Mouse (Mus musculus) testis, adult 2 months (tissue): ENCODE results near the gene Abhd17a. TPM values are rescaled to one million over a fixed set of nuclear protein-coding genes. Genes with fewer than 3 reads are reported as not detected.

ENCODE experiments used
- H3K27ac ChIP-seq: fragments of 200-500 bp; 2 replicates; pipeline ENCODE4 v1.5.1; 2012; ENCODE audit warnings: low read depth, low read length; ENCODE audit not compliant: control insufficient read depth, insufficient read depth
- H3K27me3 ChIP-seq: fragments of 200-500 bp; 2 replicates; pipeline ENCODE4 v1.6.1; 2012; ENCODE audit warnings: mild to moderate bottlenecking, low read length, moderate library complexity; ENCODE audit not compliant: control insufficient read depth, insufficient read depth
- H3K36me3 ChIP-seq: fragments of 200-500 bp; 2 replicates; pipeline ENCODE4 v1.6.1; 2012; ENCODE audit warnings: mild to moderate bottlenecking, low read length; ENCODE audit not compliant: control insufficient read depth, insufficient read depth
- H3K4me1 ChIP-seq: fragments of 200-500 bp; 2 replicates; pipeline ENCODE4 v1.6.1; 2012; ENCODE audit warnings: low read length; ENCODE audit not compliant: control insufficient read depth, insufficient read depth
- H3K4me3 ChIP-seq: fragments of 200-500 bp; 2 replicates; pipeline ENCODE4 v1.5.1; 2012; ENCODE audit warnings: low read depth, mild to moderate bottlenecking, low read length, moderate library complexity, mixed read lengths; ENCODE audit not compliant: control insufficient read depth
- CTCF ChIP-seq: fragments of 200-500 bp; IDR thresholded peaks from 2 replicates; pipeline ENCODE4 v1.5.1; 2012; ENCODE audit warnings: low read depth, mild to moderate bottlenecking, inconsistent platforms, low read length, moderate library complexity; ENCODE audit not compliant: control insufficient read depth, insufficient read depth, insufficient replicate concordance
- POLR2A ChIP-seq: fragments of 200-500 bp; IDR thresholded peaks from 2 replicates; pipeline ENCODE4 v1.6.1; 2012; ENCODE audit warnings: low read depth, mild to moderate bottlenecking, inconsistent platforms, low read length, moderate library complexity; ENCODE audit not compliant: control insufficient read depth
- polyA plus RNA-seq: library from polyadenylated mRNA; depleted of rRNA; stranded (reverse); fragments of >200 nt; gene quantifications from 2 replicates; pipeline ENCODE4 v1.2.3, GENCODE M21; 2012

The Abhd17a gene
- polyA plus RNA-seq, 1 experiment, result 246 TPM

DNA sequence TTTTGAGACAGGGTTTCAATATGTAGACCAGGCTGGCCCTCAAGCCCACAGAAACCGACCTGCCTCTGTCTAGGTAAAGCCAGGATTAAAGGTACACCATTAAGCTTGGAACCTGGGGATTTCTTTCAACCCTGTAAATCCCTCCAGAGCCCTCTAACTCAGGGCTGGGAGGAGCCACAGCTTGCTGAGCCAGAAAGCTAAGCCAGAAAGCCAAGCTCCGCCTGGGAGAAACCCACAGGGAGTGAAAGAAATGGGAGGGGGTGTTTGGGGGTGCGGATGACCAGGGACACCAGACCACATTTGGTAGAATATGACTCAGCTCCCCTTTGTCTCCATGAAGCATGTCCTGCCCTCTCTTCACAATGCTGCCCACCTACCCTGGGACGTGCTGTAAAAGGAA is 6.2 kb upstream of the Abhd17a start:
- Histone ChIP-seq H3K4me1 (peaks cover 2% of the 10 kb centered on the region; the same call in 1 of the 2 replicates), H3K36me3 (no peaks in the 10 kb centered on the region), H3K27ac (no peak overlapping the region), H3K4me3 (no peak overlapping the region), H3K27me3 (no peaks in the 10 kb centered on the region)
- TF ChIP-seq CTCF (no peak), POLR2A (no peak)

DNA sequence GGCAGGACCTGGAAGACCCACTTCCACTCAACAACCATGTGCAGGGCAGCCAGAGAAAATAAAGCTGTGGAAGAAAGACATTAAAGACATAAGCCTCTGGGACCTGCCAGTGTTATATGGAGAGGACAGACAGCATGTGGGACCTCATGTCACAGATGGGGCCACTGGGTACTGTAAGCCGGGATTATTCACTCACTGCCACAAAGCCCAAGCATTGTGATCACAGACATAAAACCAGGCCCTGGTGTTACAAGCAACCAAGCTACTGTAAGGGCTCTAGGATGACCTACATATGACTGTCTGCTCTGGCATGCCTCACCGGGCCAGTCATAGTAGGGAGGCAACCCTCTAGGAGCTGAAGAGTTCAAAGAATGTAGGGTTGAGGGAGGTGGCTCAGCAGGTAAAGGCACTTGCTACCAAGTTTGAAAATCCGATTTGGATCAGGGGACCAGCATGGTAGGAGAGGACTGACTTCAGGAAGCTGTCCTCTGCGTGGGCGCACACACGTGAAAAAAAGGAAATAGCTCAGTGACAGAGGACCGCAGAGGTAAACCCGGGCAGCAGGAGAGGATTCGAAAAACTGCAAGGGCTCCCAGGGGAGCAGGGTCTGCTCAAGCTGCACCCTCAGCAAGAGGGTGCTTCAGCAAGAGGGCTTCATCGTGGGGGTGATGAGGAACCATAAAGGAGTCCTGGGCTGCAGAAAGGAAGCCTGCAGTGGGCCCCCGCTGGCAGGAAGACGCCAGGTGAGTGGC is 838 bp downstream of the Abhd17a start:
- H3K27ac ChIP-seq, result peak overlapping the region; percentile 83
- H3K4me3 ChIP-seq, result peak overlapping the region; percentile 93
- no peaks in the 10 kb centered on the region for H3K36me3 ChIP-seq
- H3K27me3 ChIP-seq, result no peaks in the 10 kb centered on the region
- H3K4me1 ChIP-seq, result peaks cover 30% of the 10 kb centered on the region
- TF ChIP-seq POLR2A (no peak; the same call in 1 of the 2 replicates), CTCF (no peak)

DNA sequence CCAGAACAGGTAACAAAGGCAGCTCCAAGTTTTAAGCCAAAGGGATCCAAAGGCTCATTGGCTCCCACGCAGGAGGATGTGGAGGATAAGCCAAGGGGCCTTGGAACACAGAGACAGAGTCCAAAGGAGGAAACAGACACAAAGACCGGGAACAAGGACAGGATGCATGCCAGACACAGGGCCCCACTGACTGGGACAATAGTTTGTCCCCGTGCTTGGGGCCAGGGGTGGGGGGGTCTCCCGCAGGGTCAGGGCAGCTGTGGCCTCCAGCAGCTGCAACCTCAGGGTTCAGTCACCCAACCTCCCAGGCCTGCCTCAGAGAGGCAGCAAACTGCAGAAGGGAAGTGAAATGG is 2.9 kb downstream of the Abhd17a start:
- H3K27me3 ChIP-seq, result no peaks in the 10 kb centered on the region
- peak overlapping the region; percentile 73; the same call in 1 of the 2 replicates for H3K27ac ChIP-seq
- TF ChIP-seq POLR2A (no peak), CTCF (no peak)
- no peaks in the 10 kb centered on the region for H3K36me3 ChIP-seq
- peak overlapping the region; percentile 85 for H3K4me3 ChIP-seq
- peaks cover 36% of the 10 kb centered on the region for H3K4me1 ChIP-seq

DNA sequence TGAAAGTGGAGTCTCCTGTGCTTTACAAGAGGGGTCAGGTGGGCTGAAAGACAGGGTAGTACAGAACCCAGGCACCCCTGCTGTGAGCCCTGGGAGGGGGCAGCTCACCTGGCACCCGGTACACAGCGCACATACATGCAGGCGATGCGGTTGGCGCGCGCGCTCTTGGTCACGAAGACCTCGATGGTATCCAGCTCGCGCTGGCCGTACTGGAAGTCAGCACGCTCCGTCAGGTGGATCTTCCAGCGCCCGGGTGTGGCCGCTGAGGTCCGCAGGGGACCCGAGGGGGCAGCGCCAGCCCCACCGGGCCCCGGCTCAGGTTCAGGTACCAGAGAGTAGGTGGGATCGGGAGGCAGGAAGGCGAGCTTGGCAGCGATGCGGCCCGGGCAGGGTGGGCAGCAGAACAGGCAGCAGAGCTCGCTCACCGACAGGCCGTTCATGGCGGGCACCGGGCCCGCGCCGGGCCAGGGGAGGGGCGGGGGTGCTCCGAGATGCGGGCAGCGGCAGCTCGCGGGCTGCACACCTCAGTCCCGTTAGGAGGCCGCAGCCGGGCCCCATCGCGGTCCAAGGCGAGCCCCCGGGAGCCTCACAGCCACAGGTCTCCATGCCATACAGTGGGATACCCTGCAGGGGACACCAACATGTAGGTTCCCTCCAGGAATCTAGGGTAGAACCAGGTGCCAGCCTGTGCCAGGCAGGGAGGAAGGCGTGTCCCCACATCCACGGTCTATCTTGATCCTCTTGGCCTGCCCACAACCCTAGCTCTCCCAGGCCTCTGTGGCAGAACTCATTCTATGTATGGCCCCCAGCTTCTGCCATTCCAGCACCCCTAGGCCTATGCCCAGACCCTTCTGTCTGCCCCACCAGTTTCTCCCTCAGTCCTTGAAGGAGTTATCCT is 3.5 kb downstream of the Abhd17a start:
- peak overlapping the region; percentile 85 for H3K4me3 ChIP-seq
- peaks cover 34% of the 10 kb centered on the region for H3K4me1 ChIP-seq
- peak overlapping the region; percentile 73 for H3K27ac ChIP-seq
- TF ChIP-seq POLR2A, result no peak; the same call in 1 of the 2 replicates
- TF ChIP-seq CTCF, result no peak
- no peaks in the 10 kb centered on the region for H3K36me3 ChIP-seq
- no peaks in the 10 kb centered on the region for H3K27me3 ChIP-seq

DNA sequence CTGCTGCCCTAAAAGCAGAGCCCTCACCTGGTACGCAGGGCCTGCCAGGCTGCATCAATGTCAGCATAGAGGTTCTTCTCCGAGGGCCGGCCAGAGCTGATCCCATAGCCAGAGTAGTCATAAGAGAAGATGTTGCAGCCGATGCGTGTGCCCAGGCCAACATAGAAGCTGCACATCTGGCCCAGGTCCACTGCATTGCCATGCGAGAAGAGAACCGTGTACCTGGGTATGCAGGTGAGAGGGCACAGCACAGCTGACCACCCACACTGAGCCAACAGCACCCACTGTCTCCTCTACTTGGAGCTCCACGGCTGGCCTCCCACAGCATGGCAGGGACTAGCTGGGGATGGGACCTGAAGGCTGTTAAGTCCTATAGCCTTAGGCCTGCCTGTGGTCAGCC is 4.6 kb downstream of the Abhd17a start:
- H3K36me3 ChIP-seq, result no peaks in the 10 kb centered on the region
- H3K27me3 ChIP-seq, result no peaks in the 10 kb centered on the region
- no peak overlapping the region for H3K27ac ChIP-seq
- TF ChIP-seq POLR2A, result 0 out of 2 replicates have a peak, but pooled peaks have one; percentile 29
- no peak for TF ChIP-seq CTCF
- peaks cover 34% of the 10 kb centered on the region for H3K4me1 ChIP-seq
- peak overlapping the region; percentile 85 for H3K4me3 ChIP-seq

DNA sequence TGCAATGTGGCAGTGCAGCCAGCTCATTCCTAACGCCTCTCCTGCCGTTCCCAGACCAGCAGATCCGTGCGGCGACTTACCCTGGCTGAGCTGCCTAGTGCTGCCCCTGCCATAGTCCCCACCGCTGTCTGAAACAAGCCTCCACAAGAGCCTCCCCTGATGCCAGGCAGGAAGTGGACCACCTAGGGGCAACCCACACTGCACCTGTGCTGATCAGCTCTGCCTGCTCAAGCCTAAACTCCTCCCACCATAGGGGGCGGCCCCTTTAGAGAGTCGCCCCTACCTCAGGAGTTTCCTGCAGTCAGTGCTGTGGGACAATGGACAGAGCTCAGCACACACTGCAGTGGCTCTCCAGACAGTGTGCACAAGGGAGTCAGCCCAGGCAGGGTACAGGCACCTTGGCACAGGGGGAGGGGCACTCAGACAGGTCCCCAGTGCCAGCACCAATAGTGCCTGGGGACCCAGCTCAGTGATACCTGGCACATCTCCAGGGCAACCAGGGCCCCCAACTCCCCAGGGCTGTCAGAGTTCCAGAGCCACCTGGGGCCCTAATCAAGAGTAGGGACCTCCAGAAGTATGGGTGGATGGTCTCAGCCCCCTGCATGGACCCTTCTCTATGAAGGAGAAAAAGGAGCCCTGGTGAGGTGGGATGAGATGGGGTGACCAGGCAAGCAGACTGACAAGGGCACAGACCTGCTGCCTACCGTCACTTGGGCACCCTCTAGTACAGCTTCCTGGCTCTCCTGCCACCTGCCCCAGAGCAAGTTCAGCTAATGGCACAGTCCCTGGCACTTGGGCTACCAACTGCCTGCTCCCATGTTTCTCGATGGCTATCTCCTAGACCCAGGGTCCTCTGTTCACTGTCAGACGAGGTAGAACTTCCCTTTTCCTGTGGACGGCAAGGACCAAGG is 5.2 kb downstream of the Abhd17a start:
- H3K4me3 ChIP-seq, result peak overlapping the region; percentile 85
- H3K27me3 ChIP-seq, result no peaks in the 10 kb centered on the region
- H3K4me1 ChIP-seq, result peaks cover 34% of the 10 kb centered on the region
- H3K27ac ChIP-seq, result no peak overlapping the region
- H3K36me3 ChIP-seq, result no peaks in the 10 kb centered on the region
- TF ChIP-seq CTCF (no peak), POLR2A (no peak)

DNA sequence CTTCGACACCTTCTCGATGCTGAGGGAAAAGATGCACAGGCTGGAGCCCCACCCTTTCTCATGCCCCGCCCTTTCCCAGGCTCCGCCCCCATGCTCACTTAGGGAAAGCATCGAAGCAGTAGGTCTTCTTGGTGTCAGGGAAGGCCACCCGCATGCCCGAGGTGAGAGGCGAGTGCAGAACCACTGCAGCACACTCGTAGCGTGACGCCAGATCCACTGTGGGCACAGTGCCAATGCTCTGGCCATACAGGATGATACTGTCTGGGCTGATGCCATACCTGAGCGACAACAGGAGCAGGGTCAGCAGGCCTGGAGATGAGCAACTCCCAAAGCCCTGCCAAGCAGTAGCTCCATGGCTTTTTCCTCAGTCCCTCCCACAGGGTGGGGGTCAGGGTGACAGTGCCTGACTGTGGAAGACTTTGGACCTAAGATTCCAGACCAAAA is 6.1 kb downstream of the Abhd17a start:
- Histone ChIP-seq H3K27ac (no peak overlapping the region), H3K27me3 (no peaks in the 10 kb centered on the region), H3K36me3 (no peaks in the 10 kb centered on the region), H3K4me3 (no peak overlapping the region), H3K4me1 (peaks cover 28% of the 10 kb centered on the region)
- TF ChIP-seq POLR2A (no peak), CTCF (no peak)
